Mouse (Mus musculus): ENCODE results near the gene Mad2l2. TPM values are rescaled to one million over a fixed set of nuclear protein-coding genes. Genes with fewer than 3 reads are reported as not detected.
"Not testable (repeated sequence)": the region's sequence is repeated elsewhere in the genome, so short reads cannot be mapped to it uniquely, and the experiment has no call there.

Gene Mad2l2
- polyA plus RNA-seq, 1 experiment, result 111 TPM

DNA sequence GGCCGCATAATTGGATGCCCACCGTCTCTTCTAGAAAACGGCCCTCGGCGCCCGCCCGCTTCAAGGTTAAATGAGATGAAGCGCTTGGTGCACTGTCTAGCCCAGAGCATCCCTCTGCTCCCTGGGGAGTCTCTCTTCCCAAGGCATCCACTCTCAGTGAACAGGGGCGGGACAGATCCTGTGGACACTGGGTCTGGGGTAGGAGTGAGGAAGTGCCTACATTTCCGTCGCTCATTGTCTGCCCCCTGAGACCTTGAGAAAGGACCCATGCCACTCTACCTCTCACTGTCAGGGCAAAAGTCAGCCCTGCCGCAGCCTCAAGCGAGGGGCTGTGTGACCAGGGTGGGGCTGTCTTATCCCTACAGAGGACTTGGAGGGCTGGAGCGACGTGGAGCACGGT, 34.3 kb downstream of the Mad2l2 start:
- DNase-seq (ENCODE audit: low read depth), result no peak
- TF ChIP-seq CTCF (IDR thresholded peaks at IDR 0.05; ENCODE audit: borderline replicate concordance, extremely low read depth, insufficient read depth, insufficient read length) (no peak), POLR2A (IDR thresholded peaks at IDR 0.05; ENCODE audit: borderline replicate concordance, extremely low read depth, insufficient read depth, insufficient read length, poor library complexity, severe bottlenecking) (no peak)

DNA sequence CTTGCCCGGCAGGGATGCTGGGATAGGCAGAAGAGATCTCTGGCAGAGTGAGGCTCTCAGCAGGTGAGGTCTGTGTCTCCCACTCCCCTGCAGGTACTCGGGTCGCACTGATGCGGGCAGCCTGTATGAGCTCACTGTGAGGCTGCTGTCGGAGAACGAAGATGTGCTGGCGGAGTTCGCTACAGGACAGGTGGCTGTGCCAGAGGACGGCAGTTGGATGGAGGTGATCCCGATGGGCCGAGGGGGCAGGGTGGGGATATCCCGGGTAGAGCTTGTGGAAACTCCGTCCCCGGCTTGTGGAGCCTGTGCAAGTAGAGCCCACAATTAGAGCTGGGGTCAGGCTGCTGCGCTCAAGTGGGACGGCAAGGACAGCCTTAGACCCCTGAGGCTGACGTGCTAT, 35.4 kb downstream of the Mad2l2 start:
- no peak for DNase-seq (ENCODE audit: low read depth)
- TF ChIP-seq POLR2A (IDR thresholded peaks at IDR 0.05; ENCODE audit: borderline replicate concordance, extremely low read depth, insufficient read depth, insufficient read length, poor library complexity, severe bottlenecking) (no peak), CTCF (IDR thresholded peaks at IDR 0.05; ENCODE audit: borderline replicate concordance, extremely low read depth, insufficient read depth, insufficient read length) (no peak)

DNA sequence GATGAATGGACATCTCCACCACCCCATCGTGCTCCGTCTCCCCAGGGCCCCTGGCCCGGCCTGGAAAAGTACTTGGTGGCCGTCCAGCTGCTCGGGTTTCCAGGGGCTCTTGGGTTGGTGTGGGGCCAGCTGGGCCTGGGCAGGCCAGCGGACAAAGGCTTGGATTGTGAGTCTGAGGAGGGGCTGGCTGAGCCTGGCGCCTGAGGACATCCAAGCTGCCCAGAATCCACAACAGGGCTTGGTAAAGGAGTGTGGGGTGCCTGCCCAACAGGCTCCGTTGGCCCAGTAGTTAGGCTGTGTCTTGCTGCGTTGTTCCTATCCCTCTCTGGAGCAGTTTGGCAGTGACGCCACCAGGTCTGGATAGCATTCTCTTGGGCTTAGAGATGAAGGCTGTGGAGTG, 36.2 kb downstream of the Mad2l2 start:
- TF ChIP-seq POLR2A (IDR thresholded peaks at IDR 0.05; ENCODE audit: borderline replicate concordance, extremely low read depth, insufficient read depth, insufficient read length, poor library complexity, severe bottlenecking) (no peak), CTCF (IDR thresholded peaks at IDR 0.05; ENCODE audit: borderline replicate concordance, extremely low read depth, insufficient read depth, insufficient read length) (no peak)
- peak; percentile 87 for DNase-seq (ENCODE audit: low read depth)

DNA sequence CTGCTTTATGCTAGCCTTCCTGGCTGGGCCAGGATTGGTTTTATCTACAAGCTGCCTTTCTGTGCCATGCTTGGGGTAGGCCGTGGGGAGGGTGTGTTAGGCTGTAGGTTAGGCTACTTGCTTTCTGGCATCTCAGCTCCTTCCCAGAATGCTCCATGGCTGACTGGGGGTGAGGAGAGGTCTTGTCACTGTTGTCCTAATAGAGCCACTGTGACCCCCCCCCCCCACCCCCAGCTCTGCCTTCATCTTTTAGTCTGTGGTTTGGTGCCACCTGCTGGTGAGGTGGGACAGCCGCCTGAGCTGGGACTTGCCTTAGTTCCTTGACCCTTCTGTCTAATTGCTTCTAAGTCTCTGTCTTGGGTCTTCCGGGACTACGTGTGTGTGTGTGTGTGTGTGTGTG, 36.8 kb downstream of the Mad2l2 start:
- TF ChIP-seq POLR2A (IDR thresholded peaks at IDR 0.05; ENCODE audit: borderline replicate concordance, extremely low read depth, insufficient read depth, insufficient read length, poor library complexity, severe bottlenecking), result no peak
- peak; percentile 68 for TF ChIP-seq CTCF (IDR thresholded peaks at IDR 0.05; ENCODE audit: borderline replicate concordance, extremely low read depth, insufficient read depth, insufficient read length)
- DNase-seq (ENCODE audit: low read depth), result peak; percentile 71

DNA sequence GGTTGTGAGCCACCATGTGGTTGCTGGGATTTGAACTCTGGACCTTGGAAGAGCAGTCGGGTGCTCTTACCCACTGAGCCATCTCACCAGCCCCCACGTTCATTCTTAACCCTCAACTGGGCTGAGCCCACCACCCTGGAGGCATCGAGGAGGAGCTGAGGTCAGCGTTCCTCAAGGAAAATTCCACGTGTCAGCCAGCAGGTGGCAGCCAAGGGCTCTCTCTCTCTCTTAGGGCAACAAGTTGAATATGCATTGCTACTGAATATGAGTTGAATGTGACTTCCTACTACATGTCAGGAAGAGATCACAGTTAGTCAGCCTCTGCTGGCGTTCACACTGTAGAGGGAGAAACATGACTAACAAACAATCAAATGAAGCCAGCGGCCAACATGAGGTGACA, 38.1 kb downstream of the Mad2l2 start:
- DNase-seq (ENCODE audit: low read depth), result peak; percentile 86

DNA sequence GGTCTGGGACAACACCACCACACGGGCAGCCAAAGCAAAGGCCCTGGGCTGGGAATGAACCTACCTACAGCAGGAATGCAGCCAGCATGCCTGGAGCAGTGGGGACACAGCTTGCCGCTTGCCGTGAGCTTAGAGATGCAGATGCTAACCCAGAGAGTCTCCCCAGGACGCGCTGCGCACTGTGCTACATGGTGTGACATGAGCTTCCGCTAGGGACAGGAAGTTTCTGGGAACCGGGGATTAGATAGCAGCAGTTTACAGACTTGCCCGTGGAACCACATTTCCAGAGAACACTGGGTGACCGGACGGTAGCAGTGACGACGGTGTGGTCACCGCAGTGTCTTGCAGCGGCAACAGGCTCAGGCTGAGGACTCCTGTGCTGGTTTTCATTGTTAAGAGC, 39.4 kb downstream of the Mad2l2 start:
- no peak for TF ChIP-seq CTCF (IDR thresholded peaks at IDR 0.05; ENCODE audit: borderline replicate concordance, extremely low read depth, insufficient read depth, insufficient read length)
- no peak for TF ChIP-seq POLR2A (IDR thresholded peaks at IDR 0.05; ENCODE audit: borderline replicate concordance, extremely low read depth, insufficient read depth, insufficient read length, poor library complexity, severe bottlenecking)
- no peak for DNase-seq (ENCODE audit: low read depth)

More for the DNA sequence above, 38.1 kb downstream of the Mad2l2 start:
- TF ChIP-seq POLR2A (IDR thresholded peaks at IDR 0.05; ENCODE audit: borderline replicate concordance, extremely low read depth, insufficient read depth, insufficient read length, poor library complexity, severe bottlenecking) (no peak), CTCF (IDR thresholded peaks at IDR 0.05; ENCODE audit: borderline replicate concordance, extremely low read depth, insufficient read depth, insufficient read length) (peak; percentile 89)

DNA sequence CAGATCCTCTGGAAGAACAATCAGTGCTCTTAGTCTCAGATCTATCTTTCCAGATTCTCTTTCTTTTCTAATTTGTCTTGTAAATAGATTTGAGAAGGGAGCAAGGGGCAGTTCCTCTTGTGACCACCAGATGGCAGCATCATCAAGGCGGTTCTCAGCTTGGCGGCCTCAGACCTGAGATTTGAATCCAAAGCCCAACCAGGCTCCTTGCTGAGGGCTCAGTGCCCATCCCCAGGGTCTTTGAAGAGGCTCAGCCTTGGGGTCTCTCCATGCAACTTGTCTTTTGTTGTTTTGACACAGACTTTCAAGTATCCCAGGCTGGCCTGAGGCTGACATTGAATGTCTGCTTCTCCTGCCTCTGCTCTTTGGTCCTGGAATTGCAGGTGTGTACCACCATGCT, 40.7 kb downstream of the Mad2l2 start:
- DNase-seq (ENCODE audit: low read depth), result peak; percentile 78
- TF ChIP-seq CTCF (IDR thresholded peaks at IDR 0.05; ENCODE audit: borderline replicate concordance, extremely low read depth, insufficient read depth, insufficient read length), result peak; percentile 98
- TF ChIP-seq POLR2A (IDR thresholded peaks at IDR 0.05; ENCODE audit: borderline replicate concordance, extremely low read depth, insufficient read depth, insufficient read length, poor library complexity, severe bottlenecking), result no peak

DNA sequence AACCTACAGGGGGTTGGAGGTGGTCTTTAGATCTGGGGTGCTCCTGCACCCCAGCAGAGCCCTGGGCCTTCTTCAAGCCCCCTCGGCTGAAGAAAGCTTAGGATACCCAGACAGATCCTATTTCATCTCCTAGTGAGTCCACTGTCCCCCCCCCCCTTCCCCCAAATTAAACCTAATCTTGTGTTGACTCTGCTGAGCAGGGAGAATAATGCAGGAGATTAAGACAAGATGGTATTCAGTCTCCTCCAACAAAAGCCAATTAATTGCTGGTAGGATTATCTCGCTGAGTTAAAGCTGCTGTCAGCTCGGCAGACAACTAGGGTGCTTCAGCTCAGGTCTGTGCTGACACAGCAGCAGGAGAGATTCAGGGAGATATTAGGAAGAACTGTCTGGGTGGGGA, 41.1 kb downstream of the Mad2l2 start:
- TF ChIP-seq POLR2A (IDR thresholded peaks at IDR 0.05; ENCODE audit: borderline replicate concordance, extremely low read depth, insufficient read depth, insufficient read length, poor library complexity, severe bottlenecking) (no peak), CTCF (IDR thresholded peaks at IDR 0.05; ENCODE audit: borderline replicate concordance, extremely low read depth, insufficient read depth, insufficient read length) (no peak)
- peak; percentile 56 for DNase-seq (ENCODE audit: low read depth)

DNA sequence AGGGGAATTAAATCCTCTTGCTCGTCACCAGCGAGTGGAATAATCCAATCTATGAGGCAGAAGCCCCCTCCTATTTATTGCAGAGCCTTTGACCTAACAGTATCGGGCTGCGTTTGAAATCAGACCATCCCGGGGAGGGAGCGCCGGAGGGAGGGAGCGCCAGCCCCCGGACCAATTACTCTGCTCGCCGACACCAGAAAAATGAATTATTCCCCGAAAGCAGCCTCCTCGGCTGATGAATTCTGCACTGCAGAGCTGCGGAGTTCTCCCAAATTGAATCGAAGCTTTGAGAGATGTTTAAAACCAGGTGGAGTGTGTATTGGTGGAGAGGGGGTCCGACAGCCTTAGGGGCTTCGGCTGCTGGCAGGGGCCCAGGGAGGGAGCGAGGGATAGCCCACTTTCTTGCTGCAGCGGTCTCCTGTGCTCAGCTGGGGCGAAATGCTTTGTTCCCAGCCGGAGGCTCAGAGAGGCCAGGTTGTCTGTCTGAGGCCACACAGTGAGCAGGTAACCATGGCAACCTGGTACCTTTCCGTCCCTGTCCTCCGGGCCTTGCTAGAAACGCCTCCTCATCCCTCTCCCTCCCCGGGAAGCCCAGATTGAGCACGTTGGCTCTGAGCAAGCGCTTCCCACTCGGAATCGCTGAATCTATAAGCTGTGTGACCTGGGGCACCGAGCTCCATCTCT, 43.8 kb downstream of the Mad2l2 start:
- TF ChIP-seq POLR2A (IDR thresholded peaks at IDR 0.05; ENCODE audit: borderline replicate concordance, extremely low read depth, insufficient read depth, insufficient read length, poor library complexity, severe bottlenecking) (no peak), CTCF (IDR thresholded peaks at IDR 0.05; ENCODE audit: borderline replicate concordance, extremely low read depth, insufficient read depth, insufficient read length) (no peak)

DNA sequence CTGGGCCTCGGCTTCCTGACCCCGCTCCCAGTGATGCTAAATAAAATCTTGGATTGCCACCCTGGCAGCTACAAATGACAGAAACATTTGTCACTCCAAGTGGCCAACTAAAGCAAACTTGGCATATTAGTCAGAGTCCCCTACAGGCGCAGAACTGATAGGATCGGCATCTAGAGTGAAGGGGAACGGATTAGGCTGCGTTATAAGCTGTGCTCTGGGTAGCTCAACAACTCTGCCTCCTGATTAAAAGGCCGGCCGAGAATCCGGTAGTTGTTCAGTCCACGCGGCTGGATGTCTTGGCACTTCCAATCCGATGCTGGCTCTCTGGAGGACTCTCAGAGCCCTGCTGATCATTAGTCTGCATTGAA, 44.3 kb downstream of the Mad2l2 start:
- TF ChIP-seq CTCF (IDR thresholded peaks at IDR 0.05; ENCODE audit: borderline replicate concordance, extremely low read depth, insufficient read depth, insufficient read length) (peak; percentile 12; the same call in 1 of the 2 replicates), POLR2A (IDR thresholded peaks at IDR 0.05; ENCODE audit: borderline replicate concordance, extremely low read depth, insufficient read depth, insufficient read length, poor library complexity, severe bottlenecking) (no peak)
- DNase-seq (ENCODE audit: low read depth), result no peak

More for the DNA sequence above, 43.8 kb downstream of the Mad2l2 start:
- peak; percentile 83 for DNase-seq (ENCODE audit: low read depth)

DNA sequence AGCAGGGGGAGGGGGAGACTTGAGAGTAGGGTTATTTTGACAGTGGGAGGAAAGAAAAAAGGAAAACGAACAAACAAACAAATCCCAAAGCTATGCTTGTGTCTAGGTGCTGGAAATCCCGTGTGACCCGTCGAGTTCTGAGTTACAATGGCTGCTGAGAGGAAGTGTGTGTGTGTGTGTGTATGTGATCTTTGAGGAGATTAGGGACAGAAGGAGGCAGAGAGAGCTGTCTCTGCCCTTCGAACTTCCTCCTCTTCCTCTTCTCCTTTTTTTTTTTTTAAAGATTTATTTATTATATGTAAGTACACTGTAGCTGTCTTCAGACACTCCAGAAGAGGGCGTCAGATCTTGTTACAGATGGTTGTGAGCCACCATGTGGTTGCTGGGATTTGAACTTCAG, 46.4 kb downstream of the Mad2l2 start:
- not testable (repeated sequence) for DNase-seq (ENCODE audit: low read depth)

DNA sequence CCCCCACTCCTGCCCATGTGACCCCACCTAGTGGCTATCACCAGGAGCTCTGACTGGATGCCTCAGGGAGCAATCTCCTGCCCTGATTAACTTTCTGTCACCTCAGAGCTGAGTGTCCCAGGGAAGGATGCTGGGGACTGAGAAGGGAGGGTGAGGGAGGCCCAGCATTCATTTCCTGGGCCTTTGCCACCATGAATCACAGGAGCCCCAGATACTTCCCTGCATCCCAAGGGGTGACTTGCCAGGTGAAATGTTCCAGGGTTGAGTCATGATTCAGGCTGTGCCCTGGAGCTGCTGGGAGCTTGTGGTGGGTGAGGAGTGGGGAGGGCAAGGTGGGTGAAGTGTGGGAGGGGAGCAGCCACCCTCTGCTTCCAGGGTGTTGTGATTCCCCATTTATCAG, 47.5 kb downstream of the Mad2l2 start:
- no peak for DNase-seq (ENCODE audit: low read depth)
- TF ChIP-seq POLR2A (IDR thresholded peaks at IDR 0.05; ENCODE audit: borderline replicate concordance, extremely low read depth, insufficient read depth, insufficient read length, poor library complexity, severe bottlenecking) (no peak), CTCF (IDR thresholded peaks at IDR 0.05; ENCODE audit: borderline replicate concordance, extremely low read depth, insufficient read depth, insufficient read length) (no peak)
